Mouse (Mus musculus) G1E (cell line): Measurements from ENCODE around the gene Cacna1a.

Experiments
- CTCF ChIP-seq: IDR thresholded peaks from 2 replicates; pipeline ENCODE4 v1.5.1; 2012; ENCODE audit warnings: low read depth, low read length, inconsistent platforms, mixed read lengths
- GATA1 ChIP-seq: IDR thresholded peaks from 2 replicates; pipeline ENCODE4 v1.6.1; 2012; ENCODE audit warnings: borderline replicate concordance, low read length, inconsistent platforms, mixed read lengths
- GATA2 ChIP-seq: IDR thresholded peaks from 2 replicates; pipeline ENCODE4 v1.6.1; 2012; ENCODE audit warnings: low read depth, low read length, inconsistent platforms, borderline replicate concordance
- TAL1 ChIP-seq: conservative IDR thresholded peaks from 2 replicates; pipeline ENCODE4 v1.6.1; 2012; ENCODE audit warnings: low read depth, low read length, inconsistent platforms, mixed read lengths

- no peak for TF ChIP-seq CTCF
- TF ChIP-seq GATA1: no peak
- no peak for TF ChIP-seq TAL1
- no peak for TF ChIP-seq GATA2
Measured at GRCm38 (mm10) chr8:84561698-84562097, 173.5 kb downstream of the Cacna1a start.
